Mouse (Mus musculus) liver, adult 2 months (tissue): ENCODE measurements around the gene Rasal2.

ENCODE experiments used
- CTCF ChIP-seq: fragments of 200-500 bp; IDR thresholded peaks from 2 replicates; pipeline ENCODE4 v1.5.1; 2011; ENCODE audit warnings: low read depth, low read length, control low read depth
- POLR2A ChIP-seq: fragments of 200-500 bp; IDR thresholded peaks from 2 replicates; pipeline ENCODE4 v1.6.1; 2011; ENCODE audit warnings: low read length, control low read depth; ENCODE audit not compliant: insufficient read depth; ENCODE audit errors: extremely low read depth

GRCm38 (mm10) chr1:157447142-157447541, 34.7 kb upstream of the Rasal2 start:
- TF ChIP-seq POLR2A (no peak), CTCF (no peak)
